Mouse (Mus musculus) granulocyte monocyte progenitor cell, adult 5-6 weeks (primary cell): Measurements from ENCODE around the gene Hspa1l. TPM values are rescaled to one million over a fixed set of nuclear protein-coding genes. Genes with fewer than 3 reads are reported as not detected.
A peak's percentile ranks its signal among the peaks of the same experiment; 100 is the strongest.
"Not testable (repeated sequence)": the region's sequence is repeated elsewhere in the genome, so short reads cannot be mapped to it uniquely, and the experiment has no call there.

Source experiments
- ATAC-seq: replicated peaks from 2 replicates; pipeline ENCODE4 v1.8.0; 2016; ENCODE audit warnings: mild to moderate bottlenecking, moderate TSS enrichment, inconsistent platforms; ENCODE audit not compliant: poor library complexity, severe bottlenecking
- total RNA-seq, 2 experiments: library from RNA; stranded (forward) in 1 of 2; stranded (reverse) in 1 of 2; fragments of 200-712, 200-1000 nt in 1 of 2; fragments of >200 nt in 1 of 2; fragmentation: Nextera tagmentation in 1 of 2; gene quantifications; 2 replicates each; pipeline ENCODE4 v1.2.3; 2014 to 2017

Hspa1l gene
- total RNA-seq (2014; fragmentation: Nextera tagmentation) (not detected in 2 replicates), total RNA-seq (2017) (0.09 TPM in 1 of 2 replicates, not detected in the other)

GRCm38 (mm10) chr17:34972069-34972749 lies at the start of gene Hspa1l, which contains the start of gene Hspa1a:
Gene Hspa1l (plus strand): TSS chr17:34972703.
Gene Hspa1a (minus strand): TSS chr17:34972156.
- ATAC-seq = peak; percentile 83

GRCm38 (mm10) chr17:34922939-34923338 lies 49.6 kb upstream of the Hspa1l start:
- ATAC-seq = no peak; the same call in 1 of the 2 replicates

GRCm38 (mm10) chr17:34924258-34924657 lies 48.2 kb upstream of the Hspa1l start:
- peak; percentile 6; the same call in 1 of the 2 replicates for ATAC-seq

- no peak for ATAC-seq
Observed at GRCm38 (mm10) chr17:34927306-34928019, 45.0 kb upstream of the Hspa1l start.

GRCm38 (mm10) chr17:34928841-34929240 lies 43.7 kb upstream of the Hspa1l start:
- ATAC-seq = no peak

GRCm38 (mm10) chr17:34931061-34931734 lies 41.3 kb upstream of the Hspa1l start, which contains the start of gene Neu1:
Gene Neu1 (plus strand): TSS chr17:34931253.
- ATAC-seq = peak; percentile 91

GRCm38 (mm10) chr17:34931735-34932098 lies 40.8 kb upstream of the Hspa1l start:
- ATAC-seq = no peak

- ATAC-seq = no peak
Observed at GRCm38 (mm10) chr17:34932287-34932686, 40.2 kb upstream of the Hspa1l start.

- ATAC-seq = no peak
Observed at GRCm38 (mm10) chr17:34934031-34934430, 38.5 kb upstream of the Hspa1l start.

GRCm38 (mm10) chr17:34934830-34935229 lies 37.7 kb upstream of the Hspa1l start:
- peak; percentile 15; the same call in 1 of the 2 replicates for ATAC-seq

GRCm38 (mm10) chr17:34937960-34938505 lies 34.5 kb upstream of the Hspa1l start:
- peak; percentile 90 for ATAC-seq

GRCm38 (mm10) chr17:34941344-34942041 lies 31.0 kb upstream of the Hspa1l start:
- ATAC-seq = no peak

GRCm38 (mm10) chr17:34943128-34943815 lies 29.2 kb upstream of the Hspa1l start:
- ATAC-seq = no peak

- no peak for ATAC-seq
Observed at GRCm38 (mm10) chr17:34944362-34944761, 28.1 kb upstream of the Hspa1l start.

- no peak for ATAC-seq
Observed at GRCm38 (mm10) chr17:34946486-34947140, 25.9 kb upstream of the Hspa1l start.

GRCm38 (mm10) chr17:34947606-34948005 lies 24.9 kb upstream of the Hspa1l start:
- no peak for ATAC-seq

GRCm38 (mm10) chr17:34948721-34949552 lies 23.6 kb upstream of the Hspa1l start:
- not testable (repeated sequence) for ATAC-seq

- ATAC-seq = no peak
Observed at GRCm38 (mm10) chr17:34949553-34949969, 22.9 kb upstream of the Hspa1l start.
